Mouse (Mus musculus) liver, embryonic 13.5 days (tissue): ENCODE data around the gene Tmem108. TPM values are rescaled to one million over a fixed set of nuclear protein-coding genes. Genes with fewer than 3 reads are reported as not detected.
A peak's percentile ranks its signal among the peaks of the same experiment; 100 is the strongest.

Experiments
- ATAC-seq: fragments of 200-750 bp; cut with Nextera tagmentation; 2 replicates; pipeline ENCODE4 v1.8.0; 2017; ENCODE audit warnings: low read depth, mild to moderate bottlenecking, moderate number of reproducible peaks, moderate library complexity
- DNase-seq: peaks from one replicate; pipeline ENCODE4 v3.0.0; 2022
- H3K27ac ChIP-seq: fragments of 300-500 bp; sonication (generic); 2 replicates; pipeline ENCODE4 v1.5.1; 2015; ENCODE audit warnings: moderate library complexity, mild to moderate bottlenecking, inconsistent platforms
- H3K27me3 ChIP-seq: fragments of 300-500 bp; sonication (generic); 2 replicates; pipeline ENCODE4 v1.6.1; 2015; ENCODE audit warnings: mild to moderate bottlenecking, inconsistent platforms
- H3K36me3 ChIP-seq: fragments of 300-500 bp; sonication (generic); 2 replicates; pipeline ENCODE4 v1.6.1; 2015; ENCODE audit warnings: mild to moderate bottlenecking, inconsistent platforms
- H3K4me1 ChIP-seq: fragments of 300-500 bp; sonication (generic); replicated peaks from 2 replicates; pipeline ENCODE4 v1.6.1; 2015; ENCODE audit warnings: inconsistent platforms
- H3K4me2 ChIP-seq: fragments of 300-500 bp; sonication (generic); 2 replicates; pipeline ENCODE4 v1.6.1; 2015; ENCODE audit warnings: inconsistent platforms, mild to moderate bottlenecking, moderate library complexity
- H3K4me3 ChIP-seq: fragments of 300-500 bp; sonication (generic); replicated peaks from 2 replicates; pipeline ENCODE4 v1.5.1; 2015; ENCODE audit warnings: mild to moderate bottlenecking, inconsistent platforms
- H3K9ac ChIP-seq: fragments of 300-500 bp; sonication (generic); 2 replicates; pipeline ENCODE4 v1.6.1; 2015; ENCODE audit warnings: mild to moderate bottlenecking, inconsistent platforms
- H3K9me3 ChIP-seq: fragments of 300-500 bp; sonication (generic); replicated peaks from 2 replicates; pipeline ENCODE4 v1.6.1; 2016; ENCODE audit warnings: inconsistent platforms
- WGBS: fragments of 180-500 bp; shearing (Covaris S2); methylation state at CpG from one replicate; pipeline ENCODE4 v1.1.7; 2015; ENCODE audit not compliant: insufficient replicate concordance; 5-methylcytosine and 5-hydroxymethylcytosine counted together
- polyA plus RNA-seq: library from polyadenylated mRNA; unstranded; fragments of >200 nt; fragmentation: Nextera tagmentation; extraction: Ambion mirVana; gene quantifications from 2 replicates; pipeline ENCODE4 v1.2.1, GENCODE M21; 2015

Tmem108 gene
- polyA plus RNA-seq, 1 experiment from 2014 or later: 1.5 TPM

GRCm38 (mm10) chr9:103627404-103627900, 134.2 kb downstream of the Tmem108 start:
- no peak for ATAC-seq
- H3K4me2 ChIP-seq: no peak overlapping the region
- H3K4me3 ChIP-seq: no peak overlapping the region
- H3K9ac ChIP-seq: no peak overlapping the region
- H3K27ac ChIP-seq: no peak overlapping the region
- no peaks in the 10 kb centered on the region for H3K4me1 ChIP-seq
- H3K27me3 ChIP-seq: no peaks in the 10 kb centered on the region
- WGBS: 67% methylated on average over 8 of the region's 8 CpGs
- no peak for DNase-seq
- H3K36me3 ChIP-seq: no peaks in the 10 kb centered on the region
- H3K9me3 ChIP-seq: no peaks in the 10 kb centered on the region

- Histone ChIP-seq H3K27me3 (no peaks in the 10 kb centered on the region), H3K4me1 (no peaks in the 10 kb centered on the region), H3K9ac (no peak overlapping the region), H3K4me3 (no peak overlapping the region), H3K4me2 (no peak overlapping the region), H3K9me3 (no peaks in the 10 kb centered on the region), H3K27ac (no peak overlapping the region), H3K36me3 (no peaks in the 10 kb centered on the region)
- ATAC-seq (no peak), DNase-seq (no peak)
- 62% methylated on average over 4 of the region's 4 CpGs for WGBS
Measured at GRCm38 (mm10) chr9:103626156-103626555, 135.5 kb downstream of the Tmem108 start.

- Histone ChIP-seq H3K9ac (no peak overlapping the region), H3K9me3 (no peaks in the 10 kb centered on the region), H3K4me3 (no peak overlapping the region), H3K4me2 (no peak overlapping the region), H3K27me3 (no peaks in the 10 kb centered on the region), H3K4me1 (no peaks in the 10 kb centered on the region), H3K27ac (no peak overlapping the region), H3K36me3 (no peaks in the 10 kb centered on the region)
- peak; percentile 6 for DNase-seq
- 8% methylated on average over 1 of the region's 1 CpGs for WGBS
- ATAC-seq: no peak
Measured at GRCm38 (mm10) chr9:103624649-103625048, 137.0 kb downstream of the Tmem108 start.

GRCm38 (mm10) chr9:103623560-103624316, 137.9 kb downstream of the Tmem108 start:
- H3K36me3 ChIP-seq: no peaks in the 10 kb centered on the region
- DNase-seq: no peak
- H3K4me2 ChIP-seq: no peak overlapping the region
- no peaks in the 10 kb centered on the region for H3K4me1 ChIP-seq
- no peak overlapping the region for H3K4me3 ChIP-seq
- H3K9ac ChIP-seq: no peak overlapping the region
- no peaks in the 10 kb centered on the region for H3K27me3 ChIP-seq
- H3K27ac ChIP-seq: no peak overlapping the region
- ATAC-seq: no peak
- H3K9me3 ChIP-seq: no peaks in the 10 kb centered on the region
- WGBS: 71% methylated on average over 19 of the region's 19 CpGs

GRCm38 (mm10) chr9:103622988-103623387, 138.6 kb downstream of the Tmem108 start:
- Histone ChIP-seq H3K27me3 (no peaks in the 10 kb centered on the region), H3K4me3 (no peak overlapping the region), H3K9me3 (no peaks in the 10 kb centered on the region), H3K27ac (no peak overlapping the region), H3K4me2 (no peak overlapping the region), H3K4me1 (no peaks in the 10 kb centered on the region), H3K9ac (no peak overlapping the region), H3K36me3 (no peaks in the 10 kb centered on the region)
- DNase-seq (no peak), ATAC-seq (no peak)
- 58% methylated on average over 5 of the region's 5 CpGs for WGBS

- Histone ChIP-seq H3K9me3 (no peaks in the 10 kb centered on the region), H3K27ac (no peak overlapping the region), H3K4me1 (no peaks in the 10 kb centered on the region), H3K4me3 (no peak overlapping the region), H3K36me3 (no peaks in the 10 kb centered on the region), H3K9ac (no peak overlapping the region), H3K27me3 (no peaks in the 10 kb centered on the region), H3K4me2 (no peak overlapping the region)
- no peak for DNase-seq
- WGBS: 77% methylated on average over 2 of the region's 2 CpGs
- no peak for ATAC-seq
Measured at GRCm38 (mm10) chr9:103621870-103622269, 139.8 kb downstream of the Tmem108 start.

GRCm38 (mm10) chr9:103620517-103621212, 141.0 kb downstream of the Tmem108 start:
- H3K27me3 ChIP-seq: no peaks in the 10 kb centered on the region
- no peaks in the 10 kb centered on the region for H3K4me1 ChIP-seq
- H3K9me3 ChIP-seq: no peaks in the 10 kb centered on the region
- no peak overlapping the region for H3K27ac ChIP-seq
- H3K36me3 ChIP-seq: no peaks in the 10 kb centered on the region
- WGBS: 64% methylated on average over 8 of the region's 8 CpGs
- ATAC-seq (no peak), DNase-seq (no peak)
- H3K4me3 ChIP-seq: no peak overlapping the region
- no peak overlapping the region for H3K9ac ChIP-seq
- no peak overlapping the region for H3K4me2 ChIP-seq

- Histone ChIP-seq H3K4me3 (no peak overlapping the region), H3K9ac (no peak overlapping the region), H3K36me3 (no peaks in the 10 kb centered on the region), H3K27ac (no peak overlapping the region), H3K4me2 (no peak overlapping the region), H3K9me3 (no peaks in the 10 kb centered on the region), H3K4me1 (no peaks in the 10 kb centered on the region), H3K27me3 (no peaks in the 10 kb centered on the region)
- no peak for DNase-seq
- WGBS: 67% methylated on average over 4 of the region's 4 CpGs
- no peak for ATAC-seq
Measured at GRCm38 (mm10) chr9:103614260-103614659, 147.4 kb downstream of the Tmem108 start.

- H3K36me3 ChIP-seq: no peaks in the 10 kb centered on the region
- ATAC-seq (no peak), DNase-seq (no peak)
- H3K4me2 ChIP-seq: no peak overlapping the region
- H3K27ac ChIP-seq: no peak overlapping the region
- no peaks in the 10 kb centered on the region for H3K27me3 ChIP-seq
- 72% methylated on average over 13 of the region's 13 CpGs for WGBS
- no peak overlapping the region for H3K4me3 ChIP-seq
- H3K4me1 ChIP-seq: no peaks in the 10 kb centered on the region
- no peaks in the 10 kb centered on the region for H3K9me3 ChIP-seq
- H3K9ac ChIP-seq: no peak overlapping the region
Measured at GRCm38 (mm10) chr9:103608161-103609058, 153.2 kb downstream of the Tmem108 start.

GRCm38 (mm10) chr9:103606056-103606455, 155.6 kb downstream of the Tmem108 start:
- ATAC-seq (no peak), DNase-seq (no peak)
- WGBS: 57% methylated on average over 1 of the region's 1 CpGs

GRCm38 (mm10) chr9:103603792-103604191, 157.8 kb downstream of the Tmem108 start:
- Histone ChIP-seq H3K4me2 (no peak overlapping the region), H3K9me3 (no peaks in the 10 kb centered on the region), H3K4me3 (no peak overlapping the region), H3K9ac (no peak overlapping the region), H3K27me3 (no peaks in the 10 kb centered on the region), H3K27ac (no peak overlapping the region), H3K4me1 (no peaks in the 10 kb centered on the region), H3K36me3 (no peaks in the 10 kb centered on the region)
- DNase-seq (no peak), ATAC-seq (no peak)
- 62% methylated on average over 6 of the region's 6 CpGs for WGBS

More at GRCm38 (mm10) chr9:103606056-103606455, 155.6 kb downstream of the Tmem108 start:
- Histone ChIP-seq H3K27ac (no peak overlapping the region), H3K36me3 (no peaks in the 10 kb centered on the region), H3K9me3 (no peaks in the 10 kb centered on the region), H3K4me1 (no peaks in the 10 kb centered on the region), H3K4me3 (no peak overlapping the region), H3K4me2 (no peak overlapping the region), H3K27me3 (no peaks in the 10 kb centered on the region), H3K9ac (no peak overlapping the region)
